Mouse (Mus musculus): Measurements from ENCODE around the gene Treml2.
"Not testable (repeated sequence)": the region's sequence is repeated elsewhere in the genome, so short reads cannot be mapped to it uniquely, and the experiment has no call there.

The Treml2 gene

DNA sequence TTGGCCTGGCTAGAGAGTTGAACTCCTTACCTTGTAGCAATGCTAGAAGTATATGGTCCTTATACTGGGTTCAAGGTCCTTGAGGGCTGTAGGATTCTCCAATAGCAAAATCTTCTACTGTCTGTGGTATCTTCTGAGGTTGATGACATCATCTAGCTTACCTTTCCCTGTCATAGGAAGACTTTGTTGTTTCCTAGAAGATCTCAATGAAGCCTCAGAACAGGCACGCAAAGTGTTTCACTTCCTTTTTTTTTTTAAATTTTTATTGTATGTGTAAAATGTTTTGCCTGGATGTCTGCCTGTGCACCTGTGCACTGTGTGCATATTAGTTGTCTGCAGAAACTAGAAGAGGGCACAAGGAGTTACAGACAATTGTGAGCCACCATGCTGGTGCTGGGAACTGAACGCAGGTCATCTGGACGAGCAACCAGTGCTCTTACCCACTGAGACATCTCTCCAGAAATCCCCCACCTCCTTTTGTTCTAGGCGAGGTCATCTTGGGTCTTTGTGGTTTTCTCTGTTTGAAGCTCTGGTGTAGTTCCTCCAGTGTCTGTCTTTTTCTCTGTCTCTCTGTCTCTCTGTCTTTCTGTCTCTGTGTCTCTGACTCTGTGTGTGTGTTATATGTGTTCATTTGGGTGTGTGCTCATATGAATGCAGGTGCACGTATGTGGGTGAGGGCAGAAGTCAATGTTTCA is 5.7 kb upstream of the Treml2 start:
- no peak for DNase-seq (ENCODE audit: low spot score)

DNA sequence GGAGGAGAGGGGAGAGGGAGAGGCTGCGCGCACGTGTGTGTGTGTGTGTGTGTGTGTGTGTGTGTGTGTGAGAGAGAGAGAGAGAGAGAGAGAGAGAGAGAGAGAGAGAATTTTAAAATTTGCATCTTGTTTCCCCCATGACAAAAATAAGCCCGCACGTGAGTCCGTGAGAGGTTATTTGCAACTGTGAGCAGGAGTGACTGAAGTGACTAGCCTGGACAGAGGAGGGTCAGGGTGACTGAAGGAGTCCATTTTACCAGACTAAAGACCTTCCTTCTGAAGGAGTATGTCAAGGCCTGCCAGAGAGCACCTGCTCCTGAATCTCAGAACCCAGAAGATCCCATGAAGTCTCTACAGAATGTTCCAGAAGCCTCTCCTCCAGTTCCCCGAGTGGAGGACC is 458 bp downstream of the Treml2 start:
- no peak for DNase-seq (ENCODE audit: low spot score)

DNA sequence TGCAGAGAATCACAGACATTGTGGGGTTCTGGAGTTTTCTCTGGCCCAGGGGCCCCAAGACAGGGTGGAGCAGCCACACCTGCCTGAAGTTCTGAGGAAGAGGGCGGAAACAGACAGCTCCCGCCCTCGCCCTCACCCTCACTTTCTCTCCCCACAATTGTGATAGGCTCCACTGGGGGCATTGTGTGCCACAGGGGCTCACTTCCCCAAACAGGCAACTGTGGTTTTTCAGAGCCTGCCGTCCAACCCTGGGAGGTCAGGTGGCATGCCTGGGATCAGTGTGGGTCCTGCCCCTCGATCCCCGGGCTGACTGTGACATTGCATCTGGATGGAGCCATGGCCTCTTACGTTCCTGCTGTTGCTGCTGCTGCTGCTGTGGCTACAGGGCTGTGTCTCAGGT is 901 bp downstream of the Treml2 start:
- no peak for DNase-seq (ENCODE audit: low spot score)

DNA sequence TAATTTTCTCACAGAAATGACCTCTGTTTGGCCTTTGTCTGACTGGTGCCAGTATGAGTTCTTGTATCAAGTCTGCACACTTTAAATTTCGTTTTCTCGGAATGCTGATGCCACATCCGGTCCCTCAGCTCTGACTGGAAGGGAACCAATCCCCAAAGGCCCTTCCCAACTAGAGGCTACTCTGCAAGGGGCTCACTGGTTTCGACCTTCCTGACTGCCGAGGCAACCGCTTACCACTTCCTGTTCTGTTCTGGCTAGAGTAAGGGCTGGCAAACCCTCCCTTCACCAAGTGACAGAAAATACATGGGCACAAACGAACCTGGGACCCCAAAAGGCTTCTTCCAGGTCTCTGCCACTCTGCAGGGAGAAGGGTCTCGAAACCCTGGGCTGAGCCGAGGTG is 1.6 kb downstream of the Treml2 start:
- no peak for DNase-seq (ENCODE audit: low spot score)

DNA sequence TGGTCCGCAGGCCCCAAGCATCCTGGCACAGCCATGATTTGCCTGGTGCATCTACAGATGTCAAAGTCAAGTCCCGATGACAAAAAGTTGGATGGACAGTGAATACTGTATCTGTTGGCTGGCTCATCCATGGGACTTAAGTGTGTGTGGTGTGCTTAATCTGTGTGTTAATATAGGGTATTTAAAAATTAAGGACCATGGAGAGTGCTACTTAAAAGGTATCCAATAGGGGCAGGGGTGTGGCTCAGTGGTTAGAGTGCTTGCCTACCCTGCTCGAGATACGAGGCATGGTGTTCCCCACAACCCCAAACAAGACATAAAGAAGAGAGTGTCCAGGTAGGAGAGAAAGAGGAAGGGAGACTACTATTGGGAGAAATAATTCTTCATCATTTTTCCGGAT is 2.5 kb downstream of the Treml2 start:
- DNase-seq (ENCODE audit: low spot score), result no peak

DNA sequence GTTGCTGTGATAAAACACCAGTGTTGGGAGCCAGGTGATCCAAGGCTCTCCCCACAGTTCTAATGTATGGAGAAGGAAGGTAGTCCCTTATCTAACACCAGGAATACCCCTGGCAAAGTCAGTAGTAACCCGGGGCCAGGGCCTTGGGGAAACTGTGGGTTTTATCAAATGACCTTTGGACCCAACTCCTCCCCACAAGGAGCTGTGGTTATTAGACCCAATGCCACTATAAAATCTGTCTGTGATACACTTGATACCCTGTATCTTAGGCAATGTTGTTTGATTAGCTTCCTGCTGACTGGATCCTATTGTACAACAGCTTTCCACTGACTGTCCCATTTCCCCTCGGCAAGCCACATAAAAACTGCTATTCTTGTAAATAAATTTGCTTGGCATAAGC is 12.8 kb downstream of the Treml2 start:
- DNase-seq (ENCODE audit: low spot score), result no peak

DNA sequence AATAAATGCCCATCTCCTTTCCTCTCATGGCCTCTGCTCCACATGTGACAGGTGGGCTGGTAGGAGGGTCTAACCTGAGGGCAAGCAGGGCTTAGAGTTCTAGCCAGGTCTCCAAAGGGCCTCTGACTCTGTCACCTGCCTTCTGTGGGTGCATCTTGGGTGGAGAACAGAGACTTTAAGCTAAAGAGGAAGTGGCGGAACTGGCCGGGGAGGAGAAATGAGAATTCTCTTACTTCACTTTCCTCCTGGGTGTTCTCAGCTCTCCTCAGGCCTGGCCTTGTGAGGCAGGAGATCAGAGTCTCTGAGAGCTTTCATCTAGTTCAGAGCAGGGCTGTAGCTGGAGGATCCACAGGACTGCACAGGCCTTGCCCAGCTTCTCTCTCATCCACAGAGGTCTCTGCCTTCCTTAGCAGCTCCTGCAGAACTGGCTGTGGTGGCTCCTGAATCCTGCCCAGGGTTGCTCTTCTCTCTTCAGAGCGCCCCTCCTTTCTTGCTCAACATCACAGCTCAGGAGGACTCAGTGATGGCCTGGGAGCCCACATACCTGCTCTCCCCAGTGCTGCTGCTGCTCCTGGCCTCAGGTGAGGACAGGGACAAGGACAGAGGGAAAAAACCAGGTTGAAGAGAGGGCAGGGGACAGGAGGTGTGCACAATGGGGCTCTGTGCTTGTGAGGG is 16.7 kb downstream of the Treml2 start, which contains the start of gene B430306N03Rik:
TSS of gene B430306N03Rik (plus strand) at position 237 of the 675 bp plus-strand sequence.
- DNase-seq (ENCODE audit: low spot score), result not testable (repeated sequence)

DNA sequence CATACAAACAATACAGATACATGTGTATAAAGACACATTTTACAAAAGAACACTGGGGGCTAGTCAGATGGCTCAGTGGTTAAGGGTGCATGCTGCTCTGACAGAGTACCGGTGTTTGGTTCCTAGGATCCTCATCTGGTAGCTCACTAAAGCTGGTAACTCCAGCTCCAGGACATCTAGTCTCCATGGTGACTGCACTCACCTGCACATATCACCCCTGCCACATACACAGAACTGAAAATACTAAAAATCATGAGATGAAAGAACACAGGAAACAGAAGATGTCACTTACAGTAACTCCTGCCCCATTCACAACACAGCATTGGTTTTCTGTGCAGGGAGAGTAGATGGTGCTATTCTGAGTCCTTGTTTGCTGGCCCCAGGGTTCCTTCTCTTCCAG is 19.4 kb downstream of the Treml2 start:
- DNase-seq (ENCODE audit: low spot score), result no peak

DNA sequence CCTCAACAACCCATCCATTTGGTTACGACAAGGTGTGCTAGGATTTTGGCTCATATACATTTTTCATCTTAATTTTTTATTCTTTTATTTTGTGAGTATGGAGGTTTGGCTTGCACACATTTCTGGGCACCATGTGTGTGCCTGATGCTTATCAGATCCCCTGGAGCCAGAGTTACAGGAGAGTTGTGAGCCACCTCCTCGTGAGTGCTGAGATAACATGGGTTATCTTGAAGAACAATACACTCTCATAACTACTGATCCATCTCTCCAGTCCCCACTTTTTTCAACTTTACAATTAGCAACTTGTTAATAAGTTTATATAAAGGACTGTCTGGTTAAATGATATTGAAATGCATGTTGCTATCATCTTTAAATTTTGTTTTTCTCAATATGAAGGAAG is 22.0 kb downstream of the Treml2 start:
- DNase-seq (ENCODE audit: low spot score), result no peak

DNA sequence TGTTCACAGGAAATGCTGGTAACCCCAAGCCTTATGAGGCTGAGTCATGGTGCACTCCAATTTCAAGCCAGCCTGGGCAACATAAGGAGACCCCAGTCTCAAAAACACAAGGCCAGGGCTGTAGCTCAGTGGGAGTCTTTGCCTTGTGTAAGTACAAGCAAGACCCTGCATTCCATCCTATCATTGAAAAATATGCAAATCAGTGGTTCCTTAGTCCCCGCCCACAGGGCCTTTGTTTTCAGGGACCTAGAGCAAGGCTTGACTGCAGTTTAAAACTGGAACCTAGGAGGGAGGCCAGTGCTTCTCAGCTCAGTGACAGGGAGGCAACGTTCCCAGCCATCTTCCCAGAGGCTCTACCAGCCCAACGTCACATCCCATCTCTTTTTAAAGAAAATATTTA is 23.9 kb downstream of the Treml2 start:
- no peak for DNase-seq (ENCODE audit: low spot score)

DNA sequence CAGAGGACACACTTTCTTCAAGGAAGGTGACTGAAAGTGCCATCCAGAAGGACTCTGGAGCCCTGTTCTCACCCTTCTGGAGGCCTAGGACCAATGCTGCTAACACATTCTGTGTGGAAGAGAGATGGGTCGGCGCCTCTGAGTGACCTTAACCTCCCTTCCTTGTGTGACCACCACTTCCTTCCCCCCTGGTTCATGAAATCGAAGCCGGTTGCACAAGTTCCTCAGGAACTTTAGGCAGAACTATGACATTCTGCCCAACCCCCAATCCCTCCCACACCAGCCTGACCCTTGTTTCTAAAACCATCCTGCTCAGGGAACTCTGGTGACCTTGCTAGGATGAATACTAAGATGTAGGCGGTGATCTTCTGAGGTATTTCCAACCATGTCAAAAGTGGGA is 25.0 kb downstream of the Treml2 start:
- no peak for DNase-seq (ENCODE audit: low spot score)

DNA sequence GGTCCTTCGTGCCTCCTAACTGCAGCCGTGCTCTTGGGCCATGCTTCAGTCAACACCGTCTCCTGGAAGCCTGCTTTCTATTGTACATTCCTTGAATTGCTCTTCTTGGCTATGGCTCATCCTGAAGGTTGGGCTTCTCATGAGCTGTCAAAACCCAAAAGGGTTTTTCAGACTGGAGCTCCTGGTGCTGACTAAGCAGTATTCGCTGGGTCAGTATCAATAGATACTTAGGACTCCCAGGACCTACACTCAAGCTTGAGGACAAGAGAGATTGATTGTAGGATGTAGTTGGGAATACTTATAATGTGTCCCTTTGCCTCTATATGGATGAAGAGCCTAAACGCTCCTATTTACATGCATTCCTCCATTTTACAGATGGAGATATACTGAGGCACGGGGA is 25.8 kb downstream of the Treml2 start:
- DNase-seq (ENCODE audit: low spot score), result no peak

DNA sequence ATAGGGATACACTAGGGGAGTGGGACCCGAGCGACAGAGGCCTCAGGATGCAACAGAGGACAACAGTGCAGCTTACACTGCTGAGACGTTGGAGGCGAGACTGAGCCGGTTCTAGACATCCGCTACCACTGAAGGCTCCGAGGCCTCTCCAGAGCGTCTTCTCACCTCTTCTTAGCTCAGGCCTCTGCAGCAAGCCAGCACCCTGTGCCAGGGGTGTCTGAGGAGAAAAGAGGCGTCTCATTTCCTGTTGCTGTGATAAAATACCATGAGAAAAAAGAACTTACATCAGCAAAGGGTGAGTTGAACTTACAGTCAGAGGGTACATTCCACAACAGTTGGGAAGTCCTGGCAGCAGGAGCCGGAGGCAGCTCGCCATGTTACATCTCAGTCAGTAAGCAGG is 26.3 kb downstream of the Treml2 start:
- no peak for DNase-seq (ENCODE audit: low spot score)

DNA sequence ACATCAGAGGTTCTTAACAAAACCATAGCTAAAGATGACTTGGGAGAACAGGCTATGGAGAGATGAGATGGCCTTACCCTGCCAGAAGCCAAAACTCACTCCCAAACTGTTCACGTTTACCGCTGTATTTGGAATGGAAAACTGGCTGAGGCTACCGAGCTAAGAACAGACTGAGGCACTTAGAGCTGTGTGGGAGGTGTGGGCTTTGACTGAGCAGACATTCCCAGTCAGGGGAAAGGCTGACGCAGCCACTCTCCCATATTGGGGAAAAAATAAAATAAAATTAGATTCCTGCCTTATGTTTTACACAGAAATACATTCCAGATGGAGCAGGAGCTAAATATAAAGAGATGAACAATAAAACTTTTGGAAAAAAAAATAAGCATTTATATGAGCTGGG is 27.4 kb downstream of the Treml2 start:
- DNase-seq (ENCODE audit: low spot score), result peak; percentile 41

DNA sequence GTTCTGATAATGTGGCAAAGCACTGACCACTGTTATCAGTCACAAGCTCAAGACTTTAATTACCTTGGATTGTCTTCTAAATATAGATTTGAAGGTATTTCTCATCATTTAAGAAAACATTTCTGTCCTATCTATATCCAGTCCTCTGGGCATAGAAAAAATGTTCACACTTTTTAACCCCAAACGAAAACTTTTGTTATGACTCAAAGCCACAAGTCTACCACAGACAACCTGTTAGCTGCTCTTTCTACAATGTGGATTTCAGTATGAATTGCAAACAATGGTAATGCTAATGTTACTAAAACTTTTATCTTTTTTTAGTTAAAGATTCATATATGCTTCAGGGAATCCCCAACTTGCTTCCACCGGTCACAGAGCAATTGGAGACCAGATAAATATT is 33.2 kb downstream of the Treml2 start:
- DNase-seq (ENCODE audit: low spot score), result no peak

DNA sequence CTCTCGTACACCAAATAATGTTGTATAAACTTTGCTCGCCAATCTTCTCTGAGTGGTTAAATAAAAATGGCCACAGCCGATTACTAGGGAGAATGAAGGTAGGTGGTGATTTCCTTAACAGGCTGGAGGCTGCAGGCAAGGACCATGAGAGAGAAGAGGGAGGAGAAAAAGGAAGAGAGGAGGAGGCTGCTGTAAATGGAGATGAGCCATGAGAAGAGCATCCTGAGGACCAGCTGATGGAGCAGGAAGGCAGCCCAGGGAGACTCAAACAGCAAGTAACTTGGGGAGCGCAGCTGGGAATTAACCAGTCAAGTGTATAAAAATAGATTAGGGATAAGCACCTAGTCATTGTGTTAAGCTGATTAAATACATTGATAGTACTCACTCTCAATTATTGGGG is 34.9 kb downstream of the Treml2 start:
- DNase-seq (ENCODE audit: low spot score), result no peak

DNA sequence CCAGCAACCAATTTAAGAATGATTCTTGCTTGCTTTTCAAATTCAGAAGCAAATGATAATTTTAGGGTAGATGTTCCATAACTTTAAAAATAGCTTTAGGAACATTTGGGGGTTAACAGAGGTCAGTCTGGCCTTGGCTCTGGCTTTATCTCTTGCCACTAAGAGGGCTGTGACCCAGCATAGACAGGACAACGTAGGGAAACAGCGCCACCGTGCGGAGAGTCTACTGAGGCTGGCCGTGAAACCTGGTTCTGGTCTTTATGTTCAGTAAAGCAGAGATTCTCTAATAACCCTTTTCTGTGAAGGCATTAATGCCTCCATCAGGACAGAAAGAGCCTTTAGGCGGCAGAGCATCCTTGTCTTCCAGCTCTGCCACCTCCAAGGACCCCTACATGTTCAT is 37.6 kb downstream of the Treml2 start:
- peak; percentile 70 for DNase-seq (ENCODE audit: low spot score)

DNA sequence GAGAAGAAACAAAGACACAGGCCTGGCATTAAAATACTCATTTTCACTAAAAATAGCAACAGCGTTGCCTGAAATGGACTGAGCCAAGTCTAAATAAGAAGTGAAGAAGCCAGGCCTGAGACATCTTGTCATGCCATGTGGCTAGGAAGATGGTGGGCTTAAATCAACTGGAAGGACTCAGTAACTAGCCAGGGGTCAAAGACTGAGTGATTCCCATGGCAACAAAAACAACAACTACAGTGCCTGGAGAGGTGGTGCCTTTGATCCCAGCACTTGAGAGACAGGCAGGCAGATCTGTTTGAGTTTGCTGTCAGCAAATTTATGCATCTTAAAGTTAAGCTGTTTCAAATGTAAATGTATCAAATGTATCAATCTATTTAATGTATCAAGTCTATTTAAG is 41.0 kb downstream of the Treml2 start:
- no peak for DNase-seq (ENCODE audit: low spot score)

DNA sequence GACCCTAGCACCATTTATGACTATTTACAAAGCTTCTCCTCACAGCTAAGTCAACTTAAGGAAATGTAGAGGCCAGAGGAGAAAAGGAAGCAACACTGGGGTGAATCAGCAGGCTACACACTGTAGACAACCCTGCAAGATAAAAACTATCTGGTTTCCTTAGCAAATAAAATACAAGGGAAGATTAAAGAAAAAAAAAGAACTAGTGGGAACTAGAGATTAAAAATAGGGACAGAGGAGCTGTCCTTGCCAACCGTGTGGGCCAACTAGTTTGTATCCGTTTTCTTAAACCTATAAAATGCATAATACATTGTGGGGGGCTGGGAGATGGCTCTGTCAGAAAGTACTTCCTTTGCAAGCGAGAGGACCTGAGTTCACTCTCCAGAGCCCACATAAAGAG is 42.6 kb downstream of the Treml2 start:
- DNase-seq (ENCODE audit: low spot score), result no peak

DNA sequence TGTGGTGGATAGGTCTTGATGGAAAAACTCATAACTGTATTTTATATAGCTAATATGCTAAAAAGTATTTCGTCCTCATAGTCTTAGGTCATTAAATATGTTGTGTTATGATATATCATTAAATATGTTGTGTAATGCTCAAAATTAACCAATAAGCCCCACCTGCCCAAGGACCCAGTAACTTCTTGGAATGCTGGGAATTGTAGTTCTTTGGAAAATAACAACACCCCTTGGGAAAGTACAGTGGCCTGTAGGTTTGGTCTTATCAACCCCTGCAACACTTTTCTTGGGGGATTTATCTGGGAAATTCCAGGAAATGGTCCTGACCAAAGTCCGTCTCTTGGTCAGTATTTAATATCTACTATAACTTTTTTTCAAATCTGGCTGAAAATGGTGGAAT is 43.8 kb downstream of the Treml2 start:
- no peak for DNase-seq (ENCODE audit: low spot score)

DNA sequence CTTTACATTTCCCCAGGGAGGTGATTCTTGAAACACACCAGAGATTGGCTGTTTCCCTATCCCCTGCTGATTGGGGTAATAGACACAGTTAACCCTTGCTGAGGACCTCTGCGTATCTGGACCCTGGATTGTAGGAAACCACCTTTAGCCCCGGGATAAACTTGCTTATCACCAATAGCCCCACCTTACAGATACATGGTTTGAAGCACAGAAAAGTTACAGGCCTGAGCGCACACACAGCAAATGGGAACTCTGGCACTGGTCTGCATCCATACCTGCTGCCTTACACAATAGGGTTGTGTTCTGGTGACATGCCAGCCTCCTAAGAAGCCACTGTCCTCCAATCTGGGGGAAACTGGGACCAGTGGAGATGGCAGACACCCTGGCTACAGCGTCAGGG is 46.5 kb downstream of the Treml2 start:
- DNase-seq (ENCODE audit: low spot score), result no peak

DNA sequence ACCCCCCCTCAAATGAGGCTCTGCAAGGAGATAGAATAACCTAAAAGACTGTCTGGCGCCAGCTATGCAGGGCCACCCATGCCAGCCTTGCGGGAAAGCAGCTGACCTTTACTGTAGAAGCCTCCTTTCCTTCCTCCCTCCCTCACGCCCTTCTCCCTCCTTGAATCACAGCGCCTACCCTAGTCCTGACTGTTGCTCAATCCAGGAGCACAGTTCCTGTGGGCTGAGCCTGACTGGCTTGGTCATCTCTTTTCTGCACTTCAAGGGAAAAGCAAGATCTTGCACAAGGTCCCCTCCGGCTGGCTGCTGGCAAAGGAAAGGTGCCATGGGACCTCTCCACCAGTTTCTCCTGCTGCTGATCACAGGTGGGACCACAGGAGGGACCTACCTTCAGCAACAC is 46.9 kb downstream of the Treml2 start, which contains the start of gene Trem2:
TSS of gene Trem2 (plus strand) at position 171 of the 400 bp plus-strand sequence.
- no peak for DNase-seq (ENCODE audit: low spot score)

DNA sequence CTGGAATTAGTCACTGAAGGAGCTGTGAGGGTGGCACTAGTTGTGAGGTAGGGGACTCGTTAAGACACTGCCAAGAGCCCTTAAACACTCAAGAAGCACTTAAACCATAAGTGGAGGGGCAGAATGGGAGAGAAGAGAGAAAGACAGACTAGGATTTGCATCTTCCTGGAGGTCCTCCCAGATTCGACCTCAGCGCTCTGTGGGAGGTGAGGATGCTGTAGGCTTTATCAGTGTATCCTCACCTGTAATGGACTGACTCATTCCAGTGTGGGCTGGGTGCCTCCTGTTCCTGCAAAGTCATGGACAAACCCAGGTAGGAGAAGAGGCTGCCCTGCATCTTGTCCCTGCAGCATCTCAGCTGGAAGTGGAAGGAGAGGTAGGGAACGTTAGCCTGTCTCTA is 47.5 kb downstream of the Treml2 start:
- no peak for DNase-seq (ENCODE audit: low spot score)

DNA sequence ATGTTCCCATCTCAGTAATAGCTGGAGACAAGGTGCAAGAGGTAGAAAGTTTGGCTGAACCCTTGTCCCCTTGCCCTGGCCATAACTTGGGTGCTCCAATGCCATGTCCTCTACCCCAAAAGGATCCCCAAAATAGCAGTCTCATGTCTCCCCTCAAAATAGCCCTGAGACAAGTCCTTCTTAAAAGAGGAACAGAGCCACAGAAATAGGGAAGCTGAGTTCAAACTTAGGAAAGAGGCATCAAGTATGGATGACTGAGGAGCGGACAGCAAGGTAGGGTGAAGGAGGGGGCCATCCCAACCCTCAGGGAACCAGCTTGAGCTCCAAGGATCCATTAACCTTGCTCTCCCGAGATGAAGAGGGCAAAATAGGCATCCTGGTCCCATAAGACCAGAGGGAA is 48.0 kb downstream of the Treml2 start:
- DNase-seq (ENCODE audit: low spot score), result no peak
